ENCODE assay signal across 8 mouse cellular contexts in genomic region chr3:122047921-122048861, GRCm38 (mm10). TPM values are rescaled to one million over a fixed set of nuclear protein-coding genes. Genes with fewer than 3 reads are reported as not detected.
DNase-seq lines count a peak whose midpoint lies in the region; ATAC-seq and TF ChIP-seq lines count a peak whose summit lies in the region.

No protein-coding gene starts in this region.

- TF ChIP-seq POLR2A in embryonic fibroblast, embryonic 13.5 days (IDR thresholded peaks at IDR 0.05; ENCODE audit: low read depth, low read length), result no peak

- H3K36me3 ChIP-seq in heart, embryonic 12.5 days, result no peaks in the 10 kb centered on the region
- no peaks in the 10 kb centered on the region for H3K36me3 ChIP-seq in kidney, embryonic 15.5 days
- H3K36me3 ChIP-seq in limb, embryonic 12.5 days, result no peaks in the 10 kb centered on the region

- 28% methylated on average over 17 of the region's 17 CpGs for WGBS in heart, embryonic 12.5 days
- 15% methylated on average over 17 of the region's 17 CpGs for WGBS in kidney, embryonic 15.5 days
- WGBS in limb, embryonic 12.5 days, result 7% methylated on average over 17 of the region's 17 CpGs

- no peak for TF ChIP-seq CTCF in embryonic fibroblast, embryonic 13.5 days (IDR thresholded peaks at IDR 0.05; ENCODE audit: borderline replicate concordance, insufficient read depth, low read length)

- no peak overlapping the region for H3K4me3 ChIP-seq in embryonic fibroblast, embryonic 13.5 days (ENCODE audit: insufficient read depth, low read length)
- H3K4me3 ChIP-seq in heart, embryonic 12.5 days, result no peak overlapping the region
- H3K4me3 ChIP-seq in kidney, embryonic 15.5 days (replicated peaks), result no peak overlapping the region
- H3K4me3 ChIP-seq in limb, embryonic 12.5 days (replicated peaks), result peak overlapping the region; percentile 3; the same call in 1 of the 2 replicates

- peak overlapping the region; percentile 31 for H3K4me2 ChIP-seq in heart, embryonic 12.5 days
- H3K4me2 ChIP-seq in kidney, embryonic 15.5 days, result peak overlapping the region; percentile 31
- peak overlapping the region; percentile 49 for H3K4me2 ChIP-seq in limb, embryonic 12.5 days

- peaks cover 22% of the 10 kb centered on the region for H3K4me1 ChIP-seq in embryonic fibroblast, embryonic 13.5 days (ENCODE audit: control insufficient read depth, insufficient read depth, low read length)
- peaks cover 56% of the 10 kb centered on the region for H3K4me1 ChIP-seq in heart, embryonic 12.5 days (replicated peaks)
- peaks cover 58% of the 10 kb centered on the region for H3K4me1 ChIP-seq in kidney, embryonic 15.5 days
- peaks cover 67% of the 10 kb centered on the region for H3K4me1 ChIP-seq in limb, embryonic 12.5 days (replicated peaks)

- DNase-seq in brain, adult 2 months (ENCODE audit: low read depth, low spot score), result peak; percentile 63
- DNase-seq in neural tube, embryonic 10.5 days (ENCODE audit: extremely low spot score, low spot score), result peak; percentile 57
- peak; percentile 74 for DNase-seq in urinary bladder, postnatal 14 days (ENCODE audit: low spot score)
- DNase-seq in spleen, adult 18-20 months, result no peak

- peak; percentile 46 for ATAC-seq in heart, embryonic 12.5 days (ENCODE audit: insufficient number of reproducible peaks, low FRiP score)
- peak; percentile 59 for ATAC-seq in kidney, embryonic 15.5 days (replicated peaks; ENCODE audit: low FRiP score)
- ATAC-seq in limb, embryonic 12.5 days (ENCODE audit: insufficient number of reproducible peaks, insufficient read depth, low FRiP score, low TSS enrichment, low read depth), result peak; percentile 74

- no peak overlapping the region for H3K9ac ChIP-seq in heart, embryonic 12.5 days
- H3K9ac ChIP-seq in kidney, embryonic 15.5 days, result no peak overlapping the region
- H3K9ac ChIP-seq in limb, embryonic 12.5 days (replicated peaks), result 0 out of 2 replicates have a peak overlapping the region, but pooled peaks have one; percentile 24

- H3K9me3 ChIP-seq in heart, embryonic 12.5 days (replicated peaks), result no peaks in the 10 kb centered on the region
- no peaks in the 10 kb centered on the region for H3K9me3 ChIP-seq in kidney, embryonic 15.5 days (replicated peaks)
- H3K9me3 ChIP-seq in limb, embryonic 12.5 days, result no peaks in the 10 kb centered on the region

- H3K27me3 ChIP-seq in heart, embryonic 12.5 days (replicated peaks), result no peaks in the 10 kb centered on the region
- H3K27me3 ChIP-seq in kidney, embryonic 15.5 days, result peaks cover 10% of the 10 kb centered on the region
- H3K27me3 ChIP-seq in limb, embryonic 12.5 days, result peaks cover 5% of the 10 kb centered on the region; the same call in 1 of the 2 replicates

- peak overlapping the region; percentile 96 for H3K27ac ChIP-seq in embryonic fibroblast, embryonic 13.5 days (ENCODE audit: insufficient read depth, low read length)
- H3K27ac ChIP-seq in heart, embryonic 12.5 days (ENCODE audit: poor library complexity, severe bottlenecking), result peak overlapping the region; percentile 58
- H3K27ac ChIP-seq in kidney, embryonic 15.5 days, result peak overlapping the region; percentile 70
- peak overlapping the region; percentile 96 for H3K27ac ChIP-seq in limb, embryonic 12.5 days

RNA-seq across cellular contexts. Expression of gene Abca4, which starts 3.9 kb away (rescaled TPM):
- 0.68 and 0.80 TPM in 2 replicates for polyA plus RNA-seq in embryonic fibroblast, embryonic 13.5 days (2011; ENCODE audit: insufficient read length, low read depth, missing spikeins)
- 3.6 and 4.0 TPM in 2 replicates for polyA plus RNA-seq in heart, embryonic 12.5 days (2016; fragmentation: Nextera tagmentation; extraction: Ambion mirVana)
- polyA plus RNA-seq in kidney, embryonic 15.5 days (2015; fragmentation: Nextera tagmentation; extraction: Ambion mirVana), result 0.70 and 0.72 TPM in 2 replicates
- 1.8 and 2.2 TPM in 2 replicates for polyA plus RNA-seq in limb, embryonic 12.5 days (2016; fragmentation: Nextera tagmentation; extraction: Ambion mirVana)

Comparison
In these comparisons a context has a peak if more than half of its experiments do, and no peak if none do; other contexts are left out.
1. DNase-seq: peak in brain, adult 2 months (single experiment), neural tube, embryonic 10.5 days (single experiment) and urinary bladder, postnatal 14 days (single experiment); none in spleen, adult 18-20 months (0 of 2).
2. Peak in every context shown above with its lines, with median percentiles within 50 percentile points of each other: H3K27ac ChIP-seq, ATAC-seq and H3K4me2 ChIP-seq.